ENCODE assay signal across 11 mouse cellular contexts in genomic region chr5:111239223-111239622, GRCm38 (mm10).
DNase-seq lines count a peak whose midpoint lies in the region; ATAC-seq and TF ChIP-seq lines count a peak whose summit lies in the region.
"Had no signal": no experiment of that assay in that cellular context is flagged by ENCODE, and none has a peak within 500 bp of the region (broad histone marks: within the 10 kb centered on the region; RNA-seq: fewer than 3 reads in every experiment).

No protein-coding gene starts in this region.

- 44% methylated on average over 7 of the region's 7 CpGs for WGBS in lung, postnatal 0 days

- no peak overlapping the region for H3K4me2 ChIP-seq in lung, postnatal 0 days (replicated peaks; ENCODE audit: low read depth, low read length)
- H3K4me2 ChIP-seq: heart, embryonic 15.5 days; midbrain, embryonic 11.5 days had no signal

- H3K4me3 ChIP-seq in lung, postnatal 0 days (ENCODE audit: low read depth, low read length), result no peak overlapping the region
- H3K4me3 ChIP-seq: heart, embryonic 15.5 days had no signal

- no peak for ATAC-seq in CD4-positive, CD25-positive, alpha-beta regulatory T cell, adult 4 months
- ATAC-seq in lung, postnatal 0 days, result peak; percentile 69

- no peaks in the 10 kb centered on the region for H3K27me3 ChIP-seq in lung, postnatal 0 days (replicated peaks; ENCODE audit: insufficient read depth, low read length)
- no peaks in the 10 kb centered on the region for H3K27me3 ChIP-seq in splenic B cell, adult 2 months (ENCODE audit: control insufficient read depth, insufficient read depth, low read length, poor library complexity, severe bottlenecking)

- no peak overlapping the region for H3K9ac ChIP-seq in lung, postnatal 0 days (replicated peaks; ENCODE audit: low read depth)
- H3K9ac ChIP-seq: heart, embryonic 15.5 days had no signal

- TF ChIP-seq CTCF in lung, postnatal 0 days (IDR thresholded peaks at IDR 0.05), result no peak

- no peak for TF ChIP-seq EP300 in lung, postnatal 0 days (IDR thresholded peaks at IDR 0.05)

- 0 out of 2 replicates have a peak, but pooled peaks cover 11% of the 10 kb centered on the region for H3K36me3 ChIP-seq in lung, postnatal 0 days (ENCODE audit: insufficient read depth, low read length)
- no peaks in the 10 kb centered on the region for H3K36me3 ChIP-seq in splenic B cell, adult 2 months (ENCODE audit: control insufficient read depth, insufficient read depth, low read length, poor library complexity, severe bottlenecking)
- H3K36me3 ChIP-seq: heart, embryonic 15.5 days had no signal

- DNase-seq in CD4-positive, CD25-positive, alpha-beta regulatory T cell, adult 2 months (ENCODE audit: low read depth, low spot score), result peak; percentile 30
- peak; percentile 51 for DNase-seq in lung, postnatal 0 days (ENCODE audit: low spot score)
- no peak for DNase-seq in lung, postnatal 25 days (ENCODE audit: low spot score)
- DNase-seq in liver, result peak; percentile 83
- peak; percentile 17 for DNase-seq in splenic B cell, adult 2 months (ENCODE audit: low read depth, low spot score)
- DNase-seq in frontal cortex, postnatal 14 days (ENCODE audit: low spot score in 2 of 2), result no peak
- DNase-seq in ovary, adult 18-20 months (ENCODE audit: low spot score), result no peak
- DNase-seq: layer of hippocampus, postnatal 36 days had no signal

- H3K9me3 ChIP-seq in lung, postnatal 0 days (ENCODE audit: low read length), result no peaks in the 10 kb centered on the region
- H3K9me3 ChIP-seq: heart, embryonic 15.5 days had no signal

- H3K27ac ChIP-seq in lung, postnatal 0 days (ENCODE audit: low read length), result no peak overlapping the region
- H3K27ac ChIP-seq: heart, embryonic 15.5 days had no signal

- H3K4me1 ChIP-seq in lung, postnatal 0 days (ENCODE audit: insufficient read depth, low read depth, low read length), result no peaks in the 10 kb centered on the region

Comparison
In these comparisons a context has a peak if more than half of its experiments do, and no peak if none do; other contexts are left out.
1. DNase-seq: peak in CD4-positive, CD25-positive, alpha-beta regulatory T cell, adult 2 months (single experiment), lung, postnatal 0 days (single experiment), liver (single experiment) and splenic B cell, adult 2 months (single experiment); none in lung, postnatal 25 days (single experiment), frontal cortex, postnatal 14 days (0 of 2) and ovary, adult 18-20 months (single experiment).